Mouse (Mus musculus) brown adipose tissue, adult 24 weeks (tissue): ENCODE results near the gene Sirt6. TPM values are rescaled to one million over a fixed set of nuclear protein-coding genes. Genes with fewer than 3 reads are reported as not detected.

Source experiments
- H3K27ac ChIP-seq: fragments of 200-500 bp; replicated peaks from 2 replicates; pipeline ENCODE4 v1.5.1; 2012; ENCODE audit warnings: low read depth, mild to moderate bottlenecking, low read length
- H3K4me1 ChIP-seq: fragments of 200-500 bp; 2 replicates; pipeline ENCODE4 v1.6.1; 2012; ENCODE audit warnings: low read length, mixed read lengths; ENCODE audit not compliant: control insufficient read depth, insufficient read depth, insufficient read length
- H3K4me3 ChIP-seq: fragments of 200-500 bp; 2 replicates; pipeline ENCODE4 v1.5.1; 2012; ENCODE audit warnings: low read depth, mild to moderate bottlenecking, low read length, moderate library complexity; ENCODE audit not compliant: insufficient read depth
- polyA plus RNA-seq: library from polyadenylated mRNA; stranded (reverse); fragments of >200 nt; gene quantifications from 2 replicates; pipeline ENCODE4 v1.2.4, GENCODE M21; 2012; ENCODE audit not compliant: missing spikeins, insufficient read depth, insufficient read length

Sirt6 gene
- polyA plus RNA-seq, 1 experiment: 3.2 TPM

- Histone ChIP-seq H3K4me3 (no peak overlapping the region), H3K4me1 (peaks cover 2% of the 10 kb centered on the region; the same call in 1 of the 2 replicates), H3K27ac (no peak overlapping the region)
Measured at GRCm38 (mm10) chr10:81592631-81593030, 35.0 kb downstream of the Sirt6 start.

DNA sequence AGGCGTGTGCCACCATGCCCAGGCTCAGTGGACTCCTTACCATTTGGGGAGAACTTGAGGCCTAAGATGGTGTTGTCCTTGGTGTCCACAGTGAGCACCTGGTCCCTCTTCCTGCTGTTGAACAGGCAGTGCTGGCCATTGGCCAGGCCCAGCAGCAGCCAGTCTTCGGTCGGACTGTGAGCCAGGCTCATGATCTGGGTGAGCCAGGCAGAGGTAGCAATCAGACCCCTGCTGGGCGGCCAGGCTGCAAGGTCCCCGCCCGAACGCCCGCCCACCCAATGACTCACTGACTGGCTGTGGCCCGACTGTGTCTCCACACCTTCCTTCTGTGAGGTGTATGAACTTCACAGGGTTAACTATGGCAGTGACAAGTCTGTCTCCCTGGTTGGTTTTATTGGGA lies 35.8 kb downstream of the Sirt6 start:
- no peak overlapping the region for H3K4me3 ChIP-seq
- H3K27ac ChIP-seq: no peak overlapping the region
- H3K4me1 ChIP-seq: peaks cover 2% of the 10 kb centered on the region; the same call in 1 of the 2 replicates

GRCm38 (mm10) chr10:81588739-81589138 lies 38.9 kb downstream of the Sirt6 start:
- Histone ChIP-seq H3K27ac (no peak overlapping the region), H3K4me1 (no peaks in the 10 kb centered on the region), H3K4me3 (no peak overlapping the region)

DNA sequence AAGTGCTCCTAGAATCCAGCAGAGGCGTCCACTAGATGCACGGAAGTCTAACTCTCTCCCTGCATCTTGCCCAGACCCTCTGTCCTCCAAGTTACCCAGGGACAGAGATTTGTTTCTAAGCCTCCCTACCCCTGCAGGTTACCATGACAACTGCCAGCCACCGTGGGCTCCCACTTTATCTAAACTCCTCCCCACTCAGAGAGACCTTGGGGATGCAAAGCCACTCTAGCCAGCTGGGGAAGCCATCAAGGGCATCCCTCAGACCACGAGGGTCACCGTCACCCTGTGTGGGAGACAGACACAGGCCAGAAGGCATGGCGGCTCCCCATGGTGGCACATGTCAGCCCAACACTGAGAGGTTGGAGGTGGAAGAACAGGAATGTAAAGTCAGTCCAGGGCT lies 44.2 kb downstream of the Sirt6 start:
- Histone ChIP-seq H3K4me1 (no peaks in the 10 kb centered on the region), H3K27ac (no peak overlapping the region), H3K4me3 (no peak overlapping the region)

- Histone ChIP-seq H3K4me3 (peak overlapping the region; percentile 18; the same call in 1 of the 2 replicates), H3K27ac (no peak overlapping the region), H3K4me1 (no peaks in the 10 kb centered on the region; the same call in 1 of the 2 replicates)
Measured at GRCm38 (mm10) chr10:81580441-81581070, 47.0 kb downstream of the Sirt6 start.

DNA sequence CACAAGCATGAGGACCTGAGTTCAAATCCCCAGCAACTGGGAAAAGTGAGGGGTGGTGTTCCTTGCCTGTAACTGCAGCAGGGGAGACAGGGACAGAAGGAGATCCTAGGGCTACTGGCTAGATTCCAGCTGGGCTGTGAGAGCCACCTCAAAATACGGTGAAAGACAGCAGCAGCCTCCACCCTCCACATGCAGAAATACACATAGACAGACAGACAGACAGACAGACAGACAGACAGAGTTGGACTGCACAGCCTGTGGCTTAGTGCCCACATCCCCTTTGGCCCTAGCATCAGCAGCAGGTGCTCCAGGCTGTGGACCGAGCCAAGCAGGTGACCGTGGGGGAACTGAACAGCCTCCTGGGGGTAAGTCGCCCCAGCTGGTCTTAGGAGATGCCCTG lies 47.6 kb downstream of the Sirt6 start:
- H3K4me1 ChIP-seq: no peaks in the 10 kb centered on the region; the same call in 1 of the 2 replicates
- no peak overlapping the region for H3K4me3 ChIP-seq
- no peak overlapping the region for H3K27ac ChIP-seq

- H3K27ac ChIP-seq: no peak overlapping the region
- H3K4me1 ChIP-seq: peaks cover 4% of the 10 kb centered on the region; the same call in 1 of the 2 replicates
- peak overlapping the region; percentile 84 for H3K4me3 ChIP-seq
Measured at GRCm38 (mm10) chr10:81575695-81576094, 51.9 kb downstream of the Sirt6 start.

DNA sequence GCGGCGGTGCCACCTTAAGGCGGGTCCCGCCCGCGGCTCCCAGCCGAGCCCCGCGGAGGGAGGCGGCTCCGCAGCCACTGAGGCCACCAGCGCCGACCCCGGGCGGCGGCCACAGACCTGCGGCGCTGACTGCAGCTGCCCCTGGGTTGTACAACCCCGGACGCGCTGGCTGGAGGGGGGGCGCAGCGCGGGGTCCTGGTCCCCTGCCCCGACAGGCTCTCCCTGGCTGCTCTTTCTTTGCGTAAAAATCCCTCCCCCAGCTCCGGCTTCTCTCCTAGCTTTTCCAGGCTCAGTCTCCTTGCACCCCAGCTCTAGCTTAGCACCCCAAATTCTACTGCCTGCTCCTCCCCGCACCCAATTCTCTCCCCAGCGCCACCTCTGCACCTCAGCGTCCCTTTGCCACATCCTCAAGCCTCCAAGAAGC lies 52.4 kb downstream of the Sirt6 start:
- H3K27ac ChIP-seq: no peak overlapping the region
- H3K4me3 ChIP-seq: peak overlapping the region; percentile 84
- H3K4me1 ChIP-seq: peaks cover 4% of the 10 kb centered on the region; the same call in 1 of the 2 replicates

- Histone ChIP-seq H3K4me3 (peak within 1 kb of the TSS; percentile 84), H3K4me1 (peaks cover 4% of the 10 kb centered on the region; the same call in 1 of the 2 replicates), H3K27ac (no peak within 1 kb of the TSS)
Measured at GRCm38 (mm10) chr10:81574081-81575056, 53.2 kb downstream of the Sirt6 start, which contains the start of gene Tle2. Tle2 (plus strand) TSS chr10:81574561.

- H3K4me1 ChIP-seq: peaks cover 4% of the 10 kb centered on the region; the same call in 1 of the 2 replicates
- no peak overlapping the region for H3K4me3 ChIP-seq
- H3K27ac ChIP-seq: no peak overlapping the region
Measured at GRCm38 (mm10) chr10:81572975-81573374, 54.6 kb downstream of the Sirt6 start.

DNA sequence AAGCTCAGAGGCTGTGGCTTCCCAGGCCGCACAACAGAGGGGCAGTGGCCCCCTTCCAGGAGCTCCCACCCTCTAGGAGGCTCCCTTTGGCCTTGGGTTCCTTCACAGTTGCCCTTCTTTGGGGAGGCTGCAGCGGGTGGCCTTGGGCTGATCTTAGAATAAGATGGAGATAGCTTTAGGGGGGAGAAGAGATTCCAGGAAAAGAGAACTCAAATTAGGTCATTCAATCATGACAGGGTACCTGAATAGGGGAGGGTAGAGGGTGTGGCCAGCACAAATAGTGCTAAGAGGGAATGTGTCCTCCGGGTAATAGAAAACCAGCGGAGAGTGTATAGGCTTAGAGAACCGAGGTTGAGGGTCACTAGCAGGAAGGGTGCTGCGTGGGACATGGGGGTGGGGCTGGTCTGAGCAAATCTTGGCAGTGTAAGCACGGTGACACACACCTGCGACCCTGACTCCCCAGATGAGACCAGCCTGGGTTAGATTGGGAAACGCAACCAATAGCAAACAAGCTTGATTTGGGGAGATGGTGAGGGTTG lies 55.4 kb downstream of the Sirt6 start:
- Histone ChIP-seq H3K4me3 (peak overlapping the region; percentile 49), H3K27ac (no peak overlapping the region), H3K4me1 (peaks cover 4% of the 10 kb centered on the region; the same call in 1 of the 2 replicates)

Other genes starting within 250 kb of the Sirt6 start
- gene Fzr1, start 249.3 kb downstream of the Sirt6 start, polyA plus RNA-seq: 9.3 and 10.3 TPM in 2 replicates
- 25.1 and 35.9 TPM in 2 replicates for gene Dohh, start 243.4 kb downstream of the Sirt6 start, polyA plus RNA-seq
- gene Gm48551, start 243.3 kb downstream of the Sirt6 start, polyA plus RNA-seq: 2.4 TPM in 1 of 2 replicates, not detected in the other
- not detected in 2 replicates for gene Gm48552, start 238.8 kb downstream of the Sirt6 start, polyA plus RNA-seq
- gene Smim24, start 234.7 kb downstream of the Sirt6 start, polyA plus RNA-seq: 1.9 and 5.3 TPM in 2 replicates
- 40.9 and 42.9 TPM in 2 replicates for gene Nfic, start 172.2 kb downstream of the Sirt6 start, polyA plus RNA-seq
- gene Celf5, start 145.1 kb downstream of the Sirt6 start, polyA plus RNA-seq: 0.63 TPM in 1 of 2 replicates, not detected in the other
- gene Ncln, start 131.4 kb downstream of the Sirt6 start, polyA plus RNA-seq: 13.9 and 17.9 TPM in 2 replicates
- gene S1pr4, start 127.7 kb downstream of the Sirt6 start, polyA plus RNA-seq: 0.71 and 0.79 TPM in 2 replicates
- gene Gna15, start 103.6 kb downstream of the Sirt6 start, polyA plus RNA-seq: not detected in 2 replicates
- gene Gna11, start 82.6 kb downstream of the Sirt6 start, polyA plus RNA-seq: 34.1 and 41.1 TPM in 2 replicates
- 679 and 754 TPM in 2 replicates for gene Aes, start 68.3 kb downstream of the Sirt6 start, polyA plus RNA-seq
- 3.2 and 4.8 TPM in 2 replicates for gene Tle2, start 53.2 kb downstream of the Sirt6 start, polyA plus RNA-seq
- gene Tle6, start 26.7 kb downstream of the Sirt6 start, polyA plus RNA-seq: 3.3 TPM in 1 of 2 replicates, not detected in the other
- 4.1 and 8.7 TPM in 2 replicates for gene BC025920, start 21.5 kb downstream of the Sirt6 start, polyA plus RNA-seq
- gene Ankrd24, start 743 bp upstream of the Sirt6 start, polyA plus RNA-seq: 12.6 and 12.9 TPM in 2 replicates
- gene Gm10778, start 21.3 kb upstream of the Sirt6 start, polyA plus RNA-seq: 1.0 and 1.5 TPM in 2 replicates
- gene Zfp433, start 77.0 kb upstream of the Sirt6 start, polyA plus RNA-seq: 2.6 TPM in 1 of 2 replicates, not detected in the other
- gene Gm3055, start 143.4 kb upstream of the Sirt6 start, polyA plus RNA-seq: 0.36 TPM in 1 of 2 replicates, not detected in the other
- gene Gm4767, start 184.4 kb upstream of the Sirt6 start, polyA plus RNA-seq: 2.4 TPM in 1 of 2 replicates, not detected in the other
- gene Gm32687, start 236.1 kb upstream of the Sirt6 start, polyA plus RNA-seq: 1.2 and 2.5 TPM in 2 replicates